ENCODE assay signal across 8 mouse cellular contexts in genomic region chrX:75873813-75874212, GRCm38 (mm10). TPM values are rescaled to one million over a fixed set of nuclear protein-coding genes. Genes with fewer than 3 reads are reported as not detected.
A peak's percentile ranks its signal among the peaks of the same experiment; 100 is the strongest.
DNase-seq lines count a peak whose midpoint lies in the region; ATAC-seq lines count a peak whose summit lies in the region.

No protein-coding gene starts in this region.

- 14% methylated on average over 15 of the region's 15 CpGs for WGBS in forebrain, embryonic 16.5 days
- WGBS in hindbrain, embryonic 11.5 days, result 16% methylated on average over 15 of the region's 15 CpGs
- WGBS in limb, embryonic 10.5 days, result 8% methylated on average over 15 of the region's 15 CpGs
- whole genome bisulfite sequencing in midbrain, embryonic 11.5 days, result 7% methylated on average over 15 of the region's 15 CpGs

- DNase-seq in frontal cortex, postnatal 14 days (ENCODE audit: low spot score in 2 of 2), result no peak
- DNase-seq in cerebellum, adult 11-12 months, result peak; percentile 17
- peak; percentile 49 for DNase-seq in hindbrain, embryonic 11.5 days (ENCODE audit: low spot score)
- DNase-seq in limb, embryonic 10.5 days (ENCODE audit: low spot score), result peak; percentile 45
- DNase-seq in midbrain, embryonic 11.5 days (ENCODE audit: low spot score, missing footprints), result peak; percentile 90
- peak; percentile 15 for DNase-seq in urinary bladder, adult 18-20 months (ENCODE audit: low spot score in 2 of 2)

- peak overlapping the region; percentile 36; the same call in 1 of the 2 replicates for H3K9ac ChIP-seq in forebrain, embryonic 16.5 days (replicated peaks; ENCODE audit: low read depth, low read length)
- peak overlapping the region; percentile 19; the same call in 1 of the 2 replicates for H3K9ac ChIP-seq in hindbrain, embryonic 11.5 days (ENCODE audit: low read depth, low read length)
- H3K9ac ChIP-seq in midbrain, embryonic 11.5 days (ENCODE audit: low read length), result peak overlapping the region; percentile 57

- no peaks in the 10 kb centered on the region for H3K9me3 ChIP-seq in forebrain, embryonic 16.5 days (ENCODE audit: control insufficient read depth, low read length)
- no peaks in the 10 kb centered on the region for H3K9me3 ChIP-seq in hindbrain, embryonic 11.5 days (ENCODE audit: control insufficient read depth, low read length)
- H3K9me3 ChIP-seq in limb, embryonic 10.5 days (replicated peaks), result no peaks in the 10 kb centered on the region
- H3K9me3 ChIP-seq in midbrain, embryonic 11.5 days (ENCODE audit: control insufficient read depth, low read length), result no peaks in the 10 kb centered on the region

- no peak overlapping the region for H3K27ac ChIP-seq in forebrain, embryonic 16.5 days (ENCODE audit: low read length)
- no peak overlapping the region for H3K27ac ChIP-seq in hindbrain, embryonic 11.5 days (ENCODE audit: low read depth, low read length)
- peak overlapping the region; percentile 78 for H3K27ac ChIP-seq in limb, embryonic 10.5 days
- H3K27ac ChIP-seq in midbrain, embryonic 11.5 days (ENCODE audit: low read depth, low read length), result no peak overlapping the region

- H3K4me3 ChIP-seq in forebrain, embryonic 16.5 days (replicated peaks; ENCODE audit: low read length), result peak overlapping the region; percentile 57
- peak overlapping the region; percentile 49 for H3K4me3 ChIP-seq in hindbrain, embryonic 11.5 days (ENCODE audit: low read depth, low read length)
- peak overlapping the region; percentile 55 for H3K4me3 ChIP-seq in limb, embryonic 10.5 days
- peak overlapping the region; percentile 44 for H3K4me3 ChIP-seq in midbrain, embryonic 11.5 days (ENCODE audit: low read depth, low read length)

- H3K4me1 ChIP-seq in forebrain, embryonic 16.5 days (replicated peaks; ENCODE audit: control insufficient read depth, insufficient read depth, low read length), result no peaks in the 10 kb centered on the region
- H3K4me1 ChIP-seq in hindbrain, embryonic 11.5 days (replicated peaks; ENCODE audit: control insufficient read depth, insufficient read depth, low read length), result no peaks in the 10 kb centered on the region
- H3K4me1 ChIP-seq in limb, embryonic 10.5 days, result no peaks in the 10 kb centered on the region
- no peaks in the 10 kb centered on the region; the same call in 1 of the 2 replicates for H3K4me1 ChIP-seq in midbrain, embryonic 11.5 days (ENCODE audit: control insufficient read depth, insufficient read depth, low read length)

- no peaks in the 10 kb centered on the region for H3K27me3 ChIP-seq in forebrain, embryonic 16.5 days (replicated peaks; ENCODE audit: control insufficient read depth, insufficient read depth, low read length)
- H3K27me3 ChIP-seq in hindbrain, embryonic 11.5 days (ENCODE audit: control insufficient read depth, insufficient read depth, low read length), result no peaks in the 10 kb centered on the region
- peaks cover 30% of the 10 kb centered on the region for H3K27me3 ChIP-seq in limb, embryonic 10.5 days (ENCODE audit: low read depth, poor library complexity, severe bottlenecking)
- no peaks in the 10 kb centered on the region for H3K27me3 ChIP-seq in midbrain, embryonic 11.5 days (ENCODE audit: control insufficient read depth, insufficient read depth, low read length)

- H3K36me3 ChIP-seq in forebrain, embryonic 16.5 days (ENCODE audit: control insufficient read depth, insufficient read depth), result no peaks in the 10 kb centered on the region
- no peaks in the 10 kb centered on the region for H3K36me3 ChIP-seq in hindbrain, embryonic 11.5 days (ENCODE audit: control insufficient read depth, insufficient read depth, low read length)
- no peaks in the 10 kb centered on the region for H3K36me3 ChIP-seq in limb, embryonic 10.5 days
- no peaks in the 10 kb centered on the region for H3K36me3 ChIP-seq in midbrain, embryonic 11.5 days (ENCODE audit: control insufficient read depth, insufficient read depth, low read length)

- ATAC-seq in frontal cortex, adult (ENCODE audit: low TSS enrichment), result peak; percentile 29; the same call in 1 of the 2 replicates
- no peak for ATAC-seq in forebrain, embryonic 16.5 days
- ATAC-seq in hindbrain, embryonic 11.5 days (ENCODE audit: low FRiP score), result peak; percentile 43; the same call in 1 of the 2 replicates
- peak; percentile 56 for ATAC-seq in midbrain, embryonic 11.5 days (ENCODE audit: low FRiP score)

- H3K4me2 ChIP-seq in forebrain, embryonic 16.5 days (ENCODE audit: low read length), result peak overlapping the region; percentile 67
- peak overlapping the region; percentile 52 for H3K4me2 ChIP-seq in hindbrain, embryonic 11.5 days (replicated peaks; ENCODE audit: low read depth, low read length)
- peak overlapping the region; percentile 48 for H3K4me2 ChIP-seq in midbrain, embryonic 11.5 days

RNA-seq across cellular contexts. Expression of gene Pls3, which starts 1.2 kb away (rescaled TPM):
- 38.1 and 50.0 TPM in 2 replicates for polyA plus RNA-seq in forebrain, embryonic 16.5 days (2015; fragmentation: Nextera tagmentation; extraction: Ambion mirVana)
- 67.2 and 76.3 TPM in 2 replicates for polyA plus RNA-seq in hindbrain, embryonic 11.5 days (2014; fragmentation: Nextera tagmentation; extraction: Ambion mirVana)
- 54.3 and 67.7 TPM in 2 replicates for polyA plus RNA-seq in limb, embryonic 10.5 days (2016; fragmentation: Nextera tagmentation; extraction: Ambion mirVana)
- 81.3 and 93.4 TPM in 2 replicates for polyA plus RNA-seq in midbrain, embryonic 11.5 days (2014; fragmentation: Nextera tagmentation; extraction: Ambion mirVana)

Comparison
In these comparisons a context has a peak if more than half of its experiments do, and no peak if none do; other contexts are left out.
1. DNase-seq: peak in cerebellum, adult 11-12 months (single experiment), hindbrain, embryonic 11.5 days (single experiment), limb, embryonic 10.5 days (single experiment), midbrain, embryonic 11.5 days (single experiment) and urinary bladder, adult 18-20 months (2 of 2); none in frontal cortex, postnatal 14 days (0 of 2).
2. Peak in every context shown above with its lines, with median percentiles within 50 percentile points of each other: H3K4me2 ChIP-seq, H3K4me3 ChIP-seq and H3K9ac ChIP-seq.